Mouse (Mus musculus) retina, embryonic 14.5 days (tissue): ENCODE measurements at regions not wholly inside any gene's neighbourhood (a gene's known extent, or its start where the extent isn't known, plus 50 kb on each side); places are given as distances from the start of the nearest gene placed in this dataset.

Experiments used
- DNase-seq: peaks from one replicate; pipeline ENCODE4 v3.0.0-alpha.2; 2015; ENCODE audit warnings: low spot score

- DNase-seq: no peak
Observed at GRCm38 (mm10) chr9:87784872-87785271, 53.8 kb upstream of the Tbx18 start.

- DNase-seq: no peak
Observed at GRCm38 (mm10) chr9:87811746-87812145, 80.7 kb upstream of the Tbx18 start.

GRCm38 (mm10) chr9:87822276-87822675, 91.2 kb upstream of the Tbx18 start:
- no peak for DNase-seq

GRCm38 (mm10) chr9:87824691-87825230, 93.7 kb upstream of the Tbx18 start:
- no peak for DNase-seq

- DNase-seq: no peak
Observed at GRCm38 (mm10) chr9:87843898-87844297, 112.8 kb upstream of the Tbx18 start.

- DNase-seq: no peak
Observed at GRCm38 (mm10) chr9:87844453-87844852, 113.4 kb upstream of the Tbx18 start.

GRCm38 (mm10) chr9:87848882-87849281, 117.8 kb upstream of the Tbx18 start:
- no peak for DNase-seq

- DNase-seq: no peak
Observed at GRCm38 (mm10) chr9:87850133-87850532, 119.1 kb upstream of the Tbx18 start.

GRCm38 (mm10) chr9:87861588-87861987, 130.5 kb upstream of the Tbx18 start:
- no peak for DNase-seq

- DNase-seq: no peak
Observed at GRCm38 (mm10) chr9:87865236-87865635, 134.2 kb upstream of the Tbx18 start.

GRCm38 (mm10) chr9:87872384-87872905, 141.4 kb upstream of the Tbx18 start:
- no peak for DNase-seq

- DNase-seq: no peak
Observed at GRCm38 (mm10) chr9:87882587-87882986, 151.5 kb upstream of the Tbx18 start.

GRCm38 (mm10) chr9:87883069-87883468, 152.0 kb upstream of the Tbx18 start:
- peak; percentile 25 for DNase-seq

GRCm38 (mm10) chr9:87894051-87894450, 163.0 kb upstream of the Tbx18 start:
- no peak for DNase-seq

- DNase-seq: no peak
Observed at GRCm38 (mm10) chr9:87894596-87894995, 163.5 kb upstream of the Tbx18 start.

- DNase-seq: no peak
Observed at GRCm38 (mm10) chr9:87895526-87895925, 164.5 kb upstream of the Tbx18 start.

- no peak for DNase-seq
Observed at GRCm38 (mm10) chr9:87897336-87897735, 166.3 kb upstream of the Tbx18 start.

GRCm38 (mm10) chr9:87899368-87899767, 168.3 kb upstream of the Tbx18 start:
- DNase-seq: no peak

- DNase-seq: no peak
Observed at GRCm38 (mm10) chr9:87899800-87900199, 168.7 kb upstream of the Tbx18 start.

GRCm38 (mm10) chr9:87921291-87921690, 190.2 kb upstream of the Tbx18 start:
- DNase-seq: no peak

GRCm38 (mm10) chr9:87925151-87925550, 194.1 kb upstream of the Tbx18 start:
- no peak for DNase-seq

- DNase-seq: no peak
Observed at GRCm38 (mm10) chr9:87933230-87933629, 202.2 kb upstream of the Tbx18 start.

- no peak for DNase-seq
Observed at GRCm38 (mm10) chr9:87952426-87952825, 221.4 kb upstream of the Tbx18 start.

- DNase-seq: no peak
Observed at GRCm38 (mm10) chr9:87954941-87955340, 223.9 kb upstream of the Tbx18 start.
